Mouse (Mus musculus): ENCODE results near the gene Emilin3. TPM values are rescaled to one million over a fixed set of nuclear protein-coding genes. Genes with fewer than 3 reads are reported as not detected.

Emilin3 gene
- total RNA-seq, 1 experiment: 2.8 TPM

GRCm38 (mm10) chr2:160891045-160891444 is 21.1 kb downstream of the Emilin3 start:
- H3K9ac ChIP-seq (ENCODE audit: insufficient read depth, low read depth, low read length, poor library complexity, severe bottlenecking): no peak overlapping the region
- no peaks in the 10 kb centered on the region for H3K4me1 ChIP-seq (ENCODE audit: control insufficient read depth in 2 of 2, insufficient read depth in 2 of 2, low read length in 2 of 2, poor library complexity in 1 of 2)
- H3K27ac ChIP-seq (ENCODE audit: insufficient read depth, low read depth, low read length, poor library complexity, severe bottlenecking): no peak overlapping the region
- no peaks in the 10 kb centered on the region for H3K9me3 ChIP-seq (ENCODE audit: control insufficient read depth, insufficient read depth, low read depth, low read length)
- H3K4me3 ChIP-seq (ENCODE audit: insufficient read depth in 1 of 2, low read depth in 1 of 2, low read length in 2 of 2, poor library complexity in 1 of 2, severe bottlenecking in 1 of 2): no peak overlapping the region
- in situ Hi-C loops (cut with MboI; ENCODE audit: low sequenced_read_pairs in 2 of 2, unreplicated experiment in 2 of 2): loop anchor here in 1 of 2 experiments (25.0 kb wide), 1 partner anchor 479 kb away; no protein-coding TSS in a partner anchor
- no peaks in the 10 kb centered on the region for H3K36me3 ChIP-seq (ENCODE audit: control insufficient read depth, insufficient read depth, low read length, poor library complexity, severe bottlenecking)
- TF ChIP-seq MAFK (IDR thresholded peaks at IDR 0.05; ENCODE audit: insufficient read depth, low read depth, low read length): no peak
- no peak for TF ChIP-seq CHD2 (IDR thresholded peaks at IDR 0.05; ENCODE audit: low read depth, low read length)
- no peak for TF ChIP-seq ZC3H11A (IDR thresholded peaks at IDR 0.05; ENCODE audit: borderline replicate concordance, low read depth, low read length)
- TF ChIP-seq HCFC1 (IDR thresholded peaks at IDR 0.05; ENCODE audit: borderline replicate concordance, insufficient read depth, low read length): no peak
- no peak for TF ChIP-seq ZNF384 (IDR thresholded peaks at IDR 0.05; ENCODE audit: low read depth, low read length)
- no peak for DNase-seq (ENCODE audit: low read depth, low spot score)

- no peak overlapping the region for H3K27ac ChIP-seq (ENCODE audit: insufficient read depth, low read depth, low read length, poor library complexity, severe bottlenecking)
- DNase-seq (ENCODE audit: low read depth, low spot score): peak; percentile 70
- in situ Hi-C loops (cut with MboI; ENCODE audit: low sequenced_read_pairs in 2 of 2, unreplicated experiment in 2 of 2): loop anchor here (10.0 to 25.0 kb wide), 2 partner anchors 293 to 476 kb away; no protein-coding TSS in a partner anchor
Measured at GRCm38 (mm10) chr2:160887859-160888258, 24.3 kb downstream of the Emilin3 start.

GRCm38 (mm10) chr2:160887284-160887683 is 24.8 kb downstream of the Emilin3 start:
- Histone ChIP-seq H3K9me3 (ENCODE audit: control insufficient read depth, insufficient read depth, low read depth, low read length) (no peaks in the 10 kb centered on the region), H3K36me3 (ENCODE audit: control insufficient read depth, insufficient read depth, low read length, poor library complexity, severe bottlenecking) (no peaks in the 10 kb centered on the region), H3K27ac (ENCODE audit: insufficient read depth, low read depth, low read length, poor library complexity, severe bottlenecking) (no peak overlapping the region), H3K9ac (ENCODE audit: insufficient read depth, low read depth, low read length, poor library complexity, severe bottlenecking) (peak overlapping the region; percentile 46; the same call in 1 of the 2 replicates), H3K4me1 (ENCODE audit: control insufficient read depth in 2 of 2, insufficient read depth in 2 of 2, low read length in 2 of 2, poor library complexity in 1 of 2) (no peaks in the 10 kb centered on the region), H3K4me3 (ENCODE audit: insufficient read depth in 1 of 2, low read depth in 1 of 2, low read length in 2 of 2, poor library complexity in 1 of 2, severe bottlenecking in 1 of 2) (peak overlapping the region; percentile 63 to 97)
- DNase-seq (ENCODE audit: low read depth, low spot score): no peak
- in situ Hi-C loops (cut with MboI; ENCODE audit: low sequenced_read_pairs in 2 of 2, unreplicated experiment in 2 of 2): loop anchor here (10.0 to 25.0 kb wide), 2 partner anchors 292 to 475 kb away; no protein-coding TSS in a partner anchor
- TF ChIP-seq ZC3H11A (IDR thresholded peaks at IDR 0.05; ENCODE audit: borderline replicate concordance, low read depth, low read length) (peak; percentile 65), HCFC1 (IDR thresholded peaks at IDR 0.05; ENCODE audit: borderline replicate concordance, insufficient read depth, low read length) (no peak), ZNF384 (IDR thresholded peaks at IDR 0.05; ENCODE audit: low read depth, low read length) (no peak), MAFK (IDR thresholded peaks at IDR 0.05; ENCODE audit: insufficient read depth, low read depth, low read length) (peak; percentile 66)

More at GRCm38 (mm10) chr2:160887859-160888258, 24.3 kb downstream of the Emilin3 start:
- Histone ChIP-seq H3K4me3 (ENCODE audit: insufficient read depth in 1 of 2, low read depth in 1 of 2, low read length in 2 of 2, poor library complexity in 1 of 2, severe bottlenecking in 1 of 2) (peak overlapping the region; percentile 63 to 97), H3K9ac (ENCODE audit: insufficient read depth, low read depth, low read length, poor library complexity, severe bottlenecking) (peak overlapping the region; percentile 46), H3K36me3 (ENCODE audit: control insufficient read depth, insufficient read depth, low read length, poor library complexity, severe bottlenecking) (no peaks in the 10 kb centered on the region), H3K9me3 (ENCODE audit: control insufficient read depth, insufficient read depth, low read depth, low read length) (no peaks in the 10 kb centered on the region), H3K4me1 (ENCODE audit: control insufficient read depth in 2 of 2, insufficient read depth in 2 of 2, low read length in 2 of 2, poor library complexity in 1 of 2) (no peaks in the 10 kb centered on the region)
- no peak for TF ChIP-seq HCFC1 (IDR thresholded peaks at IDR 0.05; ENCODE audit: borderline replicate concordance, insufficient read depth, low read length)

- H3K27ac ChIP-seq (ENCODE audit: insufficient read depth, low read depth, low read length, poor library complexity, severe bottlenecking): no peak overlapping the region
- in situ Hi-C loops (cut with MboI; ENCODE audit: low sequenced_read_pairs in 2 of 2, unreplicated experiment in 2 of 2): loop anchor here (10.0 to 25.0 kb wide), 2 partner anchors 291 to 474 kb away; no protein-coding TSS in a partner anchor
- no peak overlapping the region for H3K9ac ChIP-seq (ENCODE audit: insufficient read depth, low read depth, low read length, poor library complexity, severe bottlenecking)
- H3K9me3 ChIP-seq (ENCODE audit: control insufficient read depth, insufficient read depth, low read depth, low read length): no peaks in the 10 kb centered on the region
- H3K4me1 ChIP-seq (ENCODE audit: control insufficient read depth in 2 of 2, insufficient read depth in 2 of 2, low read length in 2 of 2, poor library complexity in 1 of 2): 0 out of 4 replicates have a peak, but pooled peaks cover 0 to 1% of the 10 kb centered on the region in 2 experiments
- H3K4me3 ChIP-seq (ENCODE audit: insufficient read depth in 1 of 2, low read depth in 1 of 2, low read length in 2 of 2, poor library complexity in 1 of 2, severe bottlenecking in 1 of 2): no peak overlapping the region
- TF ChIP-seq HCFC1 (IDR thresholded peaks at IDR 0.05; ENCODE audit: borderline replicate concordance, insufficient read depth, low read length) (no peak), MAFK (IDR thresholded peaks at IDR 0.05; ENCODE audit: insufficient read depth, low read depth, low read length) (no peak), ZNF384 (IDR thresholded peaks at IDR 0.05; ENCODE audit: low read depth, low read length) (no peak), CHD2 (IDR thresholded peaks at IDR 0.05; ENCODE audit: low read depth, low read length) (no peak), ZC3H11A (IDR thresholded peaks at IDR 0.05; ENCODE audit: borderline replicate concordance, low read depth, low read length) (no peak)
- H3K36me3 ChIP-seq (ENCODE audit: control insufficient read depth, insufficient read depth, low read length, poor library complexity, severe bottlenecking): no peaks in the 10 kb centered on the region
- no peak for DNase-seq (ENCODE audit: low read depth, low spot score)
Measured at GRCm38 (mm10) chr2:160886221-160886620, 25.9 kb downstream of the Emilin3 start.

DNA sequence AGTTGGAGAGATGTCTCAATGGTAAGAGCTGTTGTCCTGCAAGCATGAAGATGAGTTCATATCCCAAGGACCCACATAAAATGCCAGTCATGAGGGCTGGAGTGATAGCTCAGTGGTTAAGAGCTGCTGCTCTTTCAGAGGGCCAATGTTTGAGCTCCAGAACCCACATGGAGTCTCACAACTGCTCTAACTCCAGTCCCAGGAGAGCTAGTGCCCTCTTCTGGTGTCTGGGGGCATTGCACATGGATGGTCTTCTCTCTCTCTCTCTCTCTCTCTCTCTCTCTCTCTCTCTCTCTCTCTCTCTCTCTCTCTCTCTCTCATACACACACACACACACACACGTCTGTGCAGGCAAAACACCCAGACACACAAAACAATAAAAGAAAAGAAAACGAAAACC is 27.3 kb downstream of the Emilin3 start:
- in situ Hi-C loops (cut with MboI; ENCODE audit: low sequenced_read_pairs in 2 of 2, unreplicated experiment in 2 of 2): loop anchor here (10.0 to 25.0 kb wide), 2 partner anchors 290 to 473 kb away; no protein-coding TSS in a partner anchor

More for the DNA sequence above, 27.3 kb downstream of the Emilin3 start:
- Histone ChIP-seq H3K36me3 (ENCODE audit: control insufficient read depth, insufficient read depth, low read length, poor library complexity, severe bottlenecking) (no peaks in the 10 kb centered on the region), H3K9ac (ENCODE audit: insufficient read depth, low read depth, low read length, poor library complexity, severe bottlenecking) (no peak overlapping the region), H3K9me3 (ENCODE audit: control insufficient read depth, insufficient read depth, low read depth, low read length) (no peaks in the 10 kb centered on the region), H3K4me3 (ENCODE audit: insufficient read depth in 1 of 2, low read depth in 1 of 2, low read length in 2 of 2, poor library complexity in 1 of 2, severe bottlenecking in 1 of 2) (no peak overlapping the region), H3K27ac (ENCODE audit: insufficient read depth, low read depth, low read length, poor library complexity, severe bottlenecking) (no peak overlapping the region), H3K4me1 (ENCODE audit: control insufficient read depth in 2 of 2, insufficient read depth in 2 of 2, low read length in 2 of 2, poor library complexity in 1 of 2) (0 out of 4 replicates have a peak, but pooled peaks cover 0 to 1% of the 10 kb centered on the region in 2 experiments)
- DNase-seq (ENCODE audit: low read depth, low spot score): no peak
- no peak for TF ChIP-seq MAFK (IDR thresholded peaks at IDR 0.05; ENCODE audit: insufficient read depth, low read depth, low read length)
- no peak for TF ChIP-seq CHD2 (IDR thresholded peaks at IDR 0.05; ENCODE audit: low read depth, low read length)
- TF ChIP-seq HCFC1 (IDR thresholded peaks at IDR 0.05; ENCODE audit: borderline replicate concordance, insufficient read depth, low read length): no peak
- TF ChIP-seq ZNF384 (IDR thresholded peaks at IDR 0.05; ENCODE audit: low read depth, low read length): no peak
- no peak for TF ChIP-seq ZC3H11A (IDR thresholded peaks at IDR 0.05; ENCODE audit: borderline replicate concordance, low read depth, low read length)
